Mouse (Mus musculus) limb, embryonic 10.5 days (tissue): ENCODE results near the gene N4bp3. TPM values are rescaled to one million over a fixed set of nuclear protein-coding genes. Genes with fewer than 3 reads are reported as not detected.
"Not testable (repeated sequence)": the region's sequence is repeated elsewhere in the genome, so short reads cannot be mapped to it uniquely, and the experiment has no call there.

Experiments
- DNase-seq: peaks from one replicate; pipeline ENCODE4 v3.0.0-alpha.2; 2017; ENCODE audit warnings: low spot score
- H3K27ac ChIP-seq: fragments of 300-500 bp; sonication (generic); 2 replicates; pipeline ENCODE4 v1.5.1; 2016; ENCODE audit warnings: mild to moderate bottlenecking
- H3K27me3 ChIP-seq: fragments of 300-500 bp; sonication (generic); 2 replicates; pipeline ENCODE4 v1.6.1; 2016; ENCODE audit warnings: low read depth, mild to moderate bottlenecking; ENCODE audit not compliant: poor library complexity, severe bottlenecking
- H3K36me3 ChIP-seq: fragments of 300-500 bp; sonication (generic); 2 replicates; pipeline ENCODE4 v1.6.1; 2016; ENCODE audit warnings: mild to moderate bottlenecking, moderate library complexity
- H3K4me1 ChIP-seq: fragments of 300-500 bp; sonication (generic); 2 replicates; pipeline ENCODE4 v1.6.1; 2016
- H3K4me3 ChIP-seq: fragments of 300-500 bp; sonication (generic); 2 replicates; pipeline ENCODE4 v1.5.1; 2016; ENCODE audit warnings: mild to moderate bottlenecking, moderate library complexity
- H3K9me3 ChIP-seq: fragments of 300-500 bp; sonication (generic); replicated peaks from 2 replicates; pipeline ENCODE4 v1.6.1; 2016; ENCODE audit warnings: mild to moderate bottlenecking
- WGBS: fragments of 180-500 bp; shearing (Covaris S2); methylation state at CpG from one replicate; pipeline ENCODE4 v1.1.7; 2016; 5-methylcytosine and 5-hydroxymethylcytosine counted together
- polyA plus RNA-seq: library from polyadenylated mRNA; unstranded; fragments of >200 nt; fragmentation: Nextera tagmentation; extraction: Ambion mirVana; gene quantifications from 2 replicates; pipeline ENCODE4 v1.2.1, GENCODE M21; 2016

Gene N4bp3
- polyA plus RNA-seq, 1 experiment from 2014 or later, result 27.9 TPM

DNA sequence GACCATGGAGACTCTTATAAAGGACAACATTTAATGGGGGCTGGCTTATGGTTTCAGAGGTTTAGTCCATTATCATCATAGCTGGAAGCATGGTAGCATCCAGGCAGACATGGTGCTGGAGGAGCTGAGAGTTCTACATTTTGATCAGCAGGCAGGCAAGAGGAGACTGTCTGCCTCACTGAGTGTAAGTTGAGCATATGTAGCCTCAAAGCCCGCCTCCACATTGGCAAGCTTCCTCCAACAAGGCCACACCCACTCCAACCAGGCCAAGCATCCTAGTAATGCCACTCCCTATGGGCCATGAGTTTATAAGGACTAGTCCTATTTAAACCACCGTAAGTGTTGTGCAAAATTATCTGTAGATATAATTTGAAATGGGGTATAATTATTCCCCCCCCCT is 20.7 kb upstream of the N4bp3 start:
- WGBS, result 77% methylated on average over 2 of the region's 2 CpGs
- no peak for DNase-seq
- no peaks in the 10 kb centered on the region for H3K4me1 ChIP-seq
- H3K27me3 ChIP-seq, result no peaks in the 10 kb centered on the region
- H3K27ac ChIP-seq, result no peak overlapping the region
- H3K4me3 ChIP-seq, result no peak overlapping the region
- no peaks in the 10 kb centered on the region for H3K36me3 ChIP-seq
- H3K9me3 ChIP-seq, result no peaks in the 10 kb centered on the region

DNA sequence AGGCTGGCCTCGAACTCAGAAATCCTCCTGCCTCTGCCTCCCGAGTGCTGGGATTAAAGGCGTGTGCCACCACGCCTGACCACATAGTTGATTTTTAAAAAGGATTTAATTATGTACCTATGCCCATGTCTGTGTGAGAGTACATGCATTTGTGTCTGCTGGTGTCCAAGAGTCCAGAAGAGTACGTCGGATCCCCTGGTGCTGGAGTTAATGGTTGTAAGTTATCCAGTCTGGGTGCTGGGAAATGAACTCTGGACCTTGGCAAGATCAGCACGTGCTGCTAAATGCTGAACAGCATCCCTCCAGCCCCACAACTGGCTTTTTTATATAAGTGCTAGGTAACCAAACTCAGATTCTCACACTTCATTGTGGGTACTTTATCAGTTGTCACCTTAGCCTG is 20.2 kb upstream of the N4bp3 start:
- Histone ChIP-seq H3K4me1 (no peaks in the 10 kb centered on the region), H3K27ac (no peak overlapping the region), H3K4me3 (no peak overlapping the region), H3K36me3 (no peaks in the 10 kb centered on the region), H3K9me3 (no peaks in the 10 kb centered on the region), H3K27me3 (no peaks in the 10 kb centered on the region)
- 96% methylated on average over 7 of the region's 7 CpGs for WGBS
- DNase-seq, result no peak

DNA sequence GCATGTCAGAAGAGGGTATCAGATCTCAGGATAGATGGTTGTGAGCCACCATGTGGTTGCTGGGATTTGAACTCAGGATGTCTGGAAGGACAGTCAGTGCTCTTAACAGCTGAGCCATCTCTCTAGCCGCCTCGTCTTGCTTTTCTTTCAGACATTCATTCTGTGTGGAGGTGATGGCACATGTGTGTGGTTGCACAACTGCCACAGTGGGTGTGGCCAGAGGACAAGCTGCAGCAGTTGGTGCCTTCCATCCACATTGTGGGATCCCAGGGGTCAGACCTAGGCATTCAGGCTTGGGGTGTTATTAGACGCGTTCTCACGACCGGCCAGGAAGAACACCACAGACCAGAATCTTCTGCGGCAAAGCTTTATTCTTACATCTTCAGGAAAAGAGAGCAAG is 14.1 kb upstream of the N4bp3 start:
- H3K27ac ChIP-seq, H3K4me3 ChIP-seq, H3K4me1 ChIP-seq, H3K36me3 ChIP-seq, H3K27me3 ChIP-seq, H3K9me3 ChIP-seq, DNase-seq: not testable (repeated sequence)
- 96% methylated on average over 7 of the region's 7 CpGs for WGBS

DNA sequence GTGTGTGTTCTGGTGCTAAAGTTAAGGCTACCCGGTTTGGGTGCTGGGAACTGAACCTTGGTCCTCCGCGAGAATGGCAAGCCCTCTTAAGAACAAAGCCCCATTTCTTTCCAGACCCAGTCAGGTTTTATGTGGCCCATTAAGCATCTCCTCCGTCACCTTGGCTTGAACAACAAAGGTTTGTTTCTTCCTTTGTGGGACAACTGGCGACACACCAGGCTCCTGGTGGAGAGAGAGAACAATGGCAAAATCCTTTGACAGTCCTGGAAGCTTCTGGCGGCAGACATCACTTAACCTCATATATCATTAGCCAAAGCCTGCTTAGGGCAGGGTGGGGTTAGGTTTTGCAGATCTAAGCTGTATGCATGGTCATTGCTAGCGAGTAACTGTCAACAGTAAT is 12.0 kb upstream of the N4bp3 start:
- no peak overlapping the region for H3K27ac ChIP-seq
- H3K9me3 ChIP-seq, result no peaks in the 10 kb centered on the region
- H3K36me3 ChIP-seq, result no peaks in the 10 kb centered on the region
- no peak for DNase-seq
- no peaks in the 10 kb centered on the region for H3K27me3 ChIP-seq
- H3K4me1 ChIP-seq, result peaks cover 14% of the 10 kb centered on the region
- H3K4me3 ChIP-seq, result no peak overlapping the region
- WGBS, result 87% methylated on average over 7 of the region's 7 CpGs

DNA sequence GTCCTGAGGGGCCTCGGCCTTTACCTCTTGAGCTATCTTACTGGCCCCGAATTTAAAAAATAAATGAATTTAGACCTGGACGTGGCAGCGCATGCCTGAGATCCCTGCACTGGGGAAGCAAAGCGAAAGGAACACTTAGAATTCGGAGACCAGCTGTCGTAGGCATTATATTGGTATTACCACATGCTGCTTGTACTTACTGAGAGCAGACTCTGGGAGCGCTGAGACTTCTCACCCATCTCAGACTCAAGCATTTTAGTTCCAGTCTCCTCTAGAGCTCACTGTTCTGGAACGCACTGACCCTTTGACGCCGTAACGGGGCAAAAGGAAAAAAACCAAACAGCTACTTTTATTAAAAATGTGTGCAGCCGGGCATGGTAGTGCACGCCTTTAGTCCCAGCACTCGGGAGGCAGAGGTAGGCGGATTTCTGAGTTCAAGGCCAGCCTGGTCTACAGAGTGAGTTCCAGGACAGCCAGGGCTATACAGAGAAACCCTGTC is 11.3 kb upstream of the N4bp3 start:
- WGBS, result 88% methylated on average over 16 of the region's 16 CpGs

DNA sequence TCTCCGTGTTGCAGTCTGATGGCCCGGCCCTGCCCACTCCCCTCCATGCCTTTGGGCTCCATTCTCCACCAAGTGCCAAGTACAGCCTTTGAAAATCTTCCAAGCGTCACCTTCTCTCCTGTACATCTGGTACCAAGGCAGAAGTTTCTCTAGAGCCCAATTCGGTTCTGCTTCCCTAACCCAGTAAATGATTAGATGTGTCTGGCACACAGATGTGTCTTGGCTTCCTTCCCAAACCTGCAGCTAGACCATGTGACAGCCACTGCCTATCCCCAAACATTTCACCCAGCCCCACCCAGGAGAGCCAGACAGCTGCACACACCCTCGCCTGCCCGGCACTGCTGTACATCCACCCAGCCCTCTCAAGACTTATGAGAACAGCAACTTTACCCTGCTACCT is 8.1 kb upstream of the N4bp3 start:
- no peaks in the 10 kb centered on the region for H3K9me3 ChIP-seq
- peaks cover 9% of the 10 kb centered on the region; the same call in 1 of the 2 replicates for H3K36me3 ChIP-seq
- no peak overlapping the region for H3K4me3 ChIP-seq
- DNase-seq, result no peak
- peaks cover 19% of the 10 kb centered on the region for H3K4me1 ChIP-seq
- peak overlapping the region; percentile 17 for H3K27ac ChIP-seq
- 73% methylated on average over 6 of the region's 6 CpGs for WGBS
- no peaks in the 10 kb centered on the region for H3K27me3 ChIP-seq

More for the DNA sequence above, 11.3 kb upstream of the N4bp3 start:
- Histone ChIP-seq H3K9me3 (no peaks in the 10 kb centered on the region), H3K36me3 (peaks cover 3% of the 10 kb centered on the region; the same call in 1 of the 2 replicates), H3K4me1 (peaks cover 18% of the 10 kb centered on the region), H3K27ac (no peak overlapping the region), H3K4me3 (no peak overlapping the region), H3K27me3 (no peaks in the 10 kb centered on the region)
- DNase-seq, result no peak

DNA sequence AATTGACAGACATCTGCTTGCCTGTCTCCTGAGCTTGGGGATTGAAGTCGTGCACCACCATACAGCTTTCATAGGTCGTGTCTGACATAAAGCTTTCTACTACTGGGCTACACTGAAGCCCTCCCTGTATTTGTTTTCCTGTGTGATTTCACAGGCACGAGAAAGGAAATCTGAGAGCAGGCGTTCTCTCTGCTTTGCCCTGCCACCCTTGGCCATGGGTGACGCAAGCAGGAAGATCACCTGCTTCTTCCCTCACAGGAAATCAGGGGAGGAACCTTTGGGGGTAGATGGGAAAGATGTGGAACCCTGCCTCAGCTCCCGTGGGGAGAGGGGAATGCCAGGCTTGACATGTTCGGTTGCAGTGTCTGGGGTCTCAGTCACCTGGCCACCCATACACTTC is 7.6 kb upstream of the N4bp3 start:
- no peak overlapping the region for H3K4me3 ChIP-seq
- H3K27ac ChIP-seq, result peak overlapping the region; percentile 17; the same call in 1 of the 2 replicates
- 67% methylated on average over 7 of the region's 7 CpGs for WGBS
- peaks cover 9% of the 10 kb centered on the region; the same call in 1 of the 2 replicates for H3K36me3 ChIP-seq
- no peak for DNase-seq
- H3K27me3 ChIP-seq, result no peaks in the 10 kb centered on the region
- no peaks in the 10 kb centered on the region for H3K9me3 ChIP-seq
- H3K4me1 ChIP-seq, result peaks cover 19% of the 10 kb centered on the region

DNA sequence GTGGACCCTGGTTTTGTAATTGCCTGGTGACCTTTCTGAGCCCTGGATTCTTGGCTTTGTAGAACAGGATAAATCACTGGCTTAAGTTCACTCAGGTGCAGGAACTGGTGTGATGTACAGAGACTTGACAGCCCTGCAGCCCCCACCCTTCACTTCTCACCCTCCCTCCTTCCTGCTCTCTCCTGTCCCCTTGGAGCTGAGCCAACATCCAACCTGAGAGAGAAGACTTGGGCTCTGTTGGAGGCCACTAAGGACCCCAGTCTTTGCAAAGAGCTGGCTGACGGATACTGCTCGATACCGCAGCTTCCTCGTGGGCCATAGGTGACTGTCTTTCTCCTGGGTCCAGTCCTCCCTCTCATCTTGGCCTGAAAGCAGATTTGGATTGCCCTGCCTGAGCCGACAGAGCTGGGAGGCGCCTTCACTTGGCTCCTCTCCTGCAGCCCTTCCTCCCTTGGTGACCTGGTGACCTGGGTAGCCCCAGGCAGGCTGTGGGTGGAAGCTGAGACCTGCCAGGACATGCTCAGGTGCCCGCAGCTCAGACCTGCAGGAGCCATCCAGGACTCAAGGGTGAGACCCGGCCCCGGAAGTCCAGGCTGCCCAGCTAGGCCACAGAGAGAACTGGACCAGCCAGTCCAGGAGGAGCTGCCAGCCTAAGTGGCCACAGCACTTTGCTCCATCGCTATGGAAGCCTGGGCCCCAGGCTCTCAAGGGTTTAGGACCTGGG is 6.3 kb upstream of the N4bp3 start:
- peaks cover 9% of the 10 kb centered on the region; the same call in 1 of the 2 replicates for H3K36me3 ChIP-seq
- peaks cover 19% of the 10 kb centered on the region for H3K4me1 ChIP-seq
- WGBS, result 82% methylated on average over 10 of the region's 10 CpGs
- DNase-seq, result no peak
- H3K9me3 ChIP-seq, result no peaks in the 10 kb centered on the region
- H3K27ac ChIP-seq, result peak overlapping the region; percentile 61
- H3K27me3 ChIP-seq, result no peaks in the 10 kb centered on the region
- H3K4me3 ChIP-seq, result no peak overlapping the region

DNA sequence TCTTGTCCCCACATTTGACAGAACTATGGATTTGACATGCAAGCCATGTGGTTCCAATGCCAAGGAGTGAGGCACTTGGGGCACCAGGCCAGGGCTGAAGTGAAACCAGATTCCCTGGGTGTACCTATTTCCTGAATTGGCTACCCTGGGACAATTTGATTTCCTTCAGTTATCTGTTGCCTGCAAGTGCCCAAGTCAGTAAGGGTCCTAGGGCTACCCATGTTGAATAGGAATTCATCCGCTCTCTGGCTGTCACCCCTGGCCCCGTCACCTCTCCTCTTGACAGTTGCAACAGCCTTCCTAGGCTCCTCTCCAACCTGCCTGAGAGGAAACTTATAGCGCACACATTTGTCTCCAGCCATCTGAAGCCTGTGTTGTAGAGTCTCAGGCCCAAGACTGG is 4.2 kb upstream of the N4bp3 start:
- Histone ChIP-seq H3K27me3 (no peaks in the 10 kb centered on the region), H3K36me3 (peaks cover 9% of the 10 kb centered on the region; the same call in 1 of the 2 replicates), H3K9me3 (no peaks in the 10 kb centered on the region), H3K27ac (no peak overlapping the region), H3K4me1 (peaks cover 34% of the 10 kb centered on the region), H3K4me3 (no peak overlapping the region)
- no peak for DNase-seq
- WGBS, result 88% methylated on average over 3 of the region's 3 CpGs

DNA sequence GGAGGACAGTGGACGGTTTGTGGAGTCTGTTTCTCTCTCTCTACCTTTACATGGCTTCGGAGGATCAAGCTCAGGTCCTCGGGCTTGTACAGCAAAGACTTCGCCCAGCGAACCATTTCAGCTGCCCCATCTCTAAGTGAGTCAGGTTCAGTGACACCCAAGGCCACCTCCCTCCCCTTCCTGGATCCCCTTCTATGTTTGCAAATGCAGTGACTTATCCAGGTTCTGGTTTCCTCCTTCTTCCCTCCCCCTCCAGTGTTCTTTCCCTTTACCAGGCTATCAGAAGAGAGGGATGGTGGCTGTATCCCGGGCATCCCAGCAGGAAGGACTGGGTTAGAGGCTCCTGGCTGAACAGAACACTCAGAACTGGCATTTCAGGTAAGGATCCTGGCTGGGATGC is 3.1 kb upstream of the N4bp3 start:
- no peak overlapping the region for H3K27ac ChIP-seq
- peaks cover 38% of the 10 kb centered on the region for H3K4me1 ChIP-seq
- no peaks in the 10 kb centered on the region for H3K27me3 ChIP-seq
- no peak for DNase-seq
- no peak overlapping the region for H3K4me3 ChIP-seq
- 91% methylated on average over 6 of the region's 6 CpGs for WGBS
- H3K36me3 ChIP-seq, result peaks cover 9% of the 10 kb centered on the region; the same call in 1 of the 2 replicates
- H3K9me3 ChIP-seq, result no peaks in the 10 kb centered on the region

DNA sequence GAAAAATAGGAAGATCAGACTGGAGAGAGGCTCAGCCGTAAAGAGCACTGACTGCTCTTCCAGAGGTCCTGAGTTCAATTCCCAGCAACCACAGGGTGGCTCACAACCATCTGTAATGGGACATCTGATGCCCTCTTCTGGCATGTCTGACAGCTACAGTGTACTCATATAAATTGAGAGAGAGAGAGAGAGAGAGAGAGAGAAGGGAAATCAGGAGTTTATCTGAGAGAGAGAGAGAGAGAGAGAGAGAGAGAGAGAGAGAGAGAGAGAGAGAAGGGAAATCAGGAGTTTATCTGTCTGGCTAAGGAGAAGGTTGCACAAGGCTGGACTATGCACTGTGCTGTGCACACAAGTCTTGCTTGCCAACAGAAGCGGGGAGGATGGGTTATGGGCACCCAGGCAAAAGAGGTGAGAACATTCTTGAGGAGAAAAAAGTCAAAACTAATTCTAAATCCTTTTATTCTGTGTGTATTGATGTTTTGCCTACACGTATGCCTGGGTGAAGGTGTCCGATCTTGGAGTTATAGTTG is 2.3 kb upstream of the N4bp3 start:
- DNase-seq, result no peak
- Histone ChIP-seq H3K36me3 (peaks cover 9% of the 10 kb centered on the region; the same call in 1 of the 2 replicates), H3K9me3 (no peaks in the 10 kb centered on the region), H3K4me1 (peaks cover 39% of the 10 kb centered on the region), H3K27ac (no peak overlapping the region), H3K27me3 (no peaks in the 10 kb centered on the region), H3K4me3 (no peak overlapping the region)
- WGBS, result 90% methylated on average over 4 of the region's 4 CpGs

DNA sequence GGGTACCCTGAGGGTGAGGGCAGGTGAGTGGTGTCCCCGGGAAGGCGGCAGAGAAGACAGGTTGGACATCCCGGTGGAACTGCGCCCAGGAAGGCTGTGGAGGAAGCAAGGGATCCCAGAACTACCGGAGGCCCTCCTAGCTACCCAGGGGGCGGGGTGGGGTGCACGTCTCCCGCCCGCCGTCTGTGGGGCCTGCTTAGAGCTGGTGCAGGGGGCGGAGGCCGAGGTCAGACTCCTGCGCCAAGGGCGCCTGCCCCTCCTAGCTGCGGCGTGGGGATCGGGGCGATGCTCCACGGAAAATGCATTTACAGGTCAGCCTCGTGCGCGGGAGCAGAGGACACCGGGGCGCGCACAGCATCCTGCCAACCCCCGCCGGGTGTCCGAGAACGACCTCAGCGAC is 381 bp downstream of the N4bp3 start:
- Histone ChIP-seq H3K4me1 (peaks cover 59% of the 10 kb centered on the region), H3K27ac (peak overlapping the region; percentile 87)

DNA sequence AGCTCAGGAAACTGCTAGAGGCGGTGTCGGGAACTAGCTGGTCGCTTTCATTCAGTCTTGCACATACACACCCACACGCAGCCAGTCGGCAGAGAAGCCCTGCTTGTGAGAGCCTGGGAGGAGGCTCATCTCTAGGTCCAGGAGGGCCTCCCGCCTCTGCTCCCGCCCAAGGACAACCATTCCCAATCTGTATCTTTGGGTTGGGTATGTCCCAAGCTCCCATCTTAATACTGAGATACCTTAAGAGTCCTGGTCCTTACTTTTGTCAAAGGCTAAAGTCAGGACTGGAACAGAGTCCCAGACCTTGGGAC is 798 bp downstream of the N4bp3 start:
- H3K9me3 ChIP-seq, result no peaks in the 10 kb centered on the region
- H3K27ac ChIP-seq, result peak overlapping the region; percentile 87
- H3K4me3 ChIP-seq, result peak overlapping the region; percentile 73
- 2% methylated on average over 7 of the region's 7 CpGs for WGBS
- H3K4me1 ChIP-seq, result peaks cover 63% of the 10 kb centered on the region
- no peak for DNase-seq
- peaks cover 16% of the 10 kb centered on the region for H3K36me3 ChIP-seq
- H3K27me3 ChIP-seq, result no peaks in the 10 kb centered on the region

More for the DNA sequence above, 381 bp downstream of the N4bp3 start:
- peak; percentile 44 for DNase-seq
- Histone ChIP-seq H3K27me3 (no peaks in the 10 kb centered on the region), H3K36me3 (peaks cover 12% of the 10 kb centered on the region), H3K4me3 (peak overlapping the region; percentile 73), H3K9me3 (no peaks in the 10 kb centered on the region)
- under 1% methylated on average over 30 of the region's 30 CpGs for WGBS
